Mouse (Mus musculus) adrenal gland, adult (tissue): ENCODE measurements around the gene Nufip1.

ENCODE experiments used
- DNase-seq, 2 experiments: peaks; one replicate each; pipeline ENCODE4 v3.0.0; 2022 to 2023; ENCODE audit warnings: low spot score in 1 of 2; ENCODE audit not compliant: inconsistent age in 2 of 2

Gene Nufip1

DNA sequence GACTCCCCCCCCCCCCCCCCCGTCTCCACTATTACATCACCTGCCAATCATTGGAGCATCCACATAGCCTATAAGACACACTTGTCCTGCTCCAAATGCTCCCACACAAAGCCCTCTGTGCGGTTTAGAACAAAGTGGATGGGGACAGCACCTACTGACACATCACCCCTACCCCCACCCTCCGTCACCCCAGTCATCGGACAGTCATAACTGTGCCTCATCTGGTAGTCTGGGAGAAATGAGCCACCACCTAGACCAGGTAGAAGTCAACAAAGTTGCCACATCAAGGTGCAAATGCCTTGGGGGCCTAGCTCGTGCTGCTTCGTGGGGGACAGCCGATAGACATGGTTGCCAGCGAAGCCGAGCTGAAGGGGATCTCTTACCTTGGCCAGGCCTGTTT is 66.5 kb downstream of the Nufip1 start:
- DNase-seq, result no peak

DNA sequence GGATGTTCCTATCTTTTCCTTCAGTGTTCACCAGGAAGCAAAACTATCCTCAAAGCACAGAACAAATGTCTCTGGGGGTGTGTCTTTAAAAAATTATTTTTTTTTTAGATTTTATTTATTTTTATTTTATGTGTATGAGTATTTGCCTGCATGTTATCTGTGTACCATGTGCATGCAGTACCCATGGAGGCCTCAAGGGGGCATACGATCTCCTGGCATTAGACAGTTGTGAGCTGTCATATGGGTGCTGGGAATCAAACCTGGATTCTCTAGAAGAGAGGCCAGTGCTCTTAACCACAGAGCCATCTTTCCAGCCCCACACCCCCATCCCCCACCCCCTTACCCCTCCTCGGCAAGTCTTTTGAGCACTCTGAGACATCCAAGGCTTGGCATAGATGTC is 67.8 kb downstream of the Nufip1 start:
- no peak for DNase-seq

DNA sequence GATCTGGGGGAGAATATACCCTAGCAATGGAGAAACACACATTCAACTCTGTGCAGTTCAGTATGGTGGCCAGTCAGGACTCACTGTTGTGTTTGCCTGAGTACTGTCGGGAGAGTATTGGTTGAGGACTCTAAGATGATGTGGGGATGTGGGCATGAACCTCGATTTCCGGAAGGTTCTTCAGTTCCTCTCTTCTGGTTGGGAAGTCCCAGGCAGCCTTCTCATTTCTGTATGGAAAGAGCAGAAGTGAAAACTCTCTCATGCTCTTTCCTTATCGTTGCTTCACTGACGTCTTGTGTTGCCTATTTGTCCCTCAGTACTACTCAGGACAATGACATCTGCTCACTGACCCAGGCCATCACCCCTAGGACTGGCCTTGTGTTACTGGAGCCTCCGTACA is 68.7 kb downstream of the Nufip1 start:
- peak in 1 of 2 experiments; percentile 29 for DNase-seq

DNA sequence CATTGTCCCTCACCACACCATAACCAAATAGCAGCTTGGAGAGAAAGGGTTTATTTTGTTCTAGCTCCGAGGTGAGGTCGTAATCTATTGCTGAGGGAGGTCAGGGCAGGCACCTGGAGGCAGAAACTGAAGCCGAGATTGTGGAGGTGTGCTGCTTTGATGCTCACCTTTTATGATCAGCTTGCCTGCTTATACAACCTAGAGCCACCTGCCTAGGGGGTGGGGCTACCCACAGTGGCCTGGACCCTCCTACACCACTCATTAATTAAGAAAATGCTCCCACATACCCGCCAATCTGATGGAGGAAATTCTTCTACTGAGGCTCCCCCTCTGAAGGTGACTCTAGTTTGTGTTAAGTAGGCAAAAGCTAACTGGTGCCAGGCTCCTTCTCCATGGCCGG is 74.7 kb downstream of the Nufip1 start:
- DNase-seq, result no peak

DNA sequence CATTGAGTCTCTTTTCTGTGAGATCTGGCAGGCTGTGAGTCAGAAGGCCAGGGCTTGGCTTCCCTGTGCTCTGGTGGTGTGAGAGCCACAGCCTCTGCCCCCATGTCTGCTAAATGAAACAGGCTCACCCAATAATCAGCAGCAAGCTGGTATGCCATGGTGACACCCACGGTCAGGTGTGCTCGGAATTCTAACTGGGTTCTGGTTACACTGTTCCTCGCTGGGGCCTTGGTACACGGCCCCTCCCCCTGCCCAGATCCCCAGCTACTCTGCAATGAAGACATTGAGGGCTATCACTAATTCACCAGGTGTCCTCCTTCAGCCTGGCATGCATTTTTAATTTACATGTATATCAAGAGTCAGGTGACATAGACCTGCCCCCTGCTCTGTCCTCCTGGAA is 75.6 kb downstream of the Nufip1 start:
- DNase-seq, result no peak
